Mouse (Mus musculus) adrenal gland, adult 8-10 months (tissue): ENCODE data around the gene Plcb4. TPM values are rescaled to one million over a fixed set of nuclear protein-coding genes. Genes with fewer than 3 reads are reported as not detected.
"Not testable (repeated sequence)": the region's sequence is repeated elsewhere in the genome, so short reads cannot be mapped to it uniquely, and the experiment has no call there.

ENCODE experiments used
- DNase-seq: peaks from one replicate; pipeline ENCODE4 v3.0.0; 2022
- total RNA-seq, 4 experiments: library from RNA; stranded (reverse); gene quantifications; 2 replicates each; pipeline ENCODE4 v1.2.4; 2022

Gene Plcb4
- total RNA-seq, 4 experiments from 2014 or later, result 31.0 to 47.2 (median 37.8) TPM

DNA sequence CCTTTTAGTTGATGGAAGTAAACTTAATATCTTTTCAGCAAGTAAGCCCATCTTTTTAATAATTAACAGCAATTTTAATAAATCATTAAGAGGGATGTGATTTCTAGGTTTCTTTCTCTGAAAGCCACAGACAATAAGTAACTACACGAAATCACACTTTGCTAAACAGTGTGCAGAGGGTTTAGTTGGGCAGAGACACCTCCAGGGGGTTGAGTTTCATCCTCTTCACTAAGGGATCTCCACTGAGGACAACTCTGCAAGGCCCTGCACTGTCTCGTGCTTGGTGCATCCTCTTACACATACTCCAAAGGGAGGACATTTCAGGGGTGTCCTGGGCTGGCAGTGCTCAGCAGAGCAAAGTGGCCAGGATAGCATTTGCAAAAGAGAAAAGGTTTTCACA lies 235.8 kb downstream of the Plcb4 start:
- DNase-seq, result no peak

DNA sequence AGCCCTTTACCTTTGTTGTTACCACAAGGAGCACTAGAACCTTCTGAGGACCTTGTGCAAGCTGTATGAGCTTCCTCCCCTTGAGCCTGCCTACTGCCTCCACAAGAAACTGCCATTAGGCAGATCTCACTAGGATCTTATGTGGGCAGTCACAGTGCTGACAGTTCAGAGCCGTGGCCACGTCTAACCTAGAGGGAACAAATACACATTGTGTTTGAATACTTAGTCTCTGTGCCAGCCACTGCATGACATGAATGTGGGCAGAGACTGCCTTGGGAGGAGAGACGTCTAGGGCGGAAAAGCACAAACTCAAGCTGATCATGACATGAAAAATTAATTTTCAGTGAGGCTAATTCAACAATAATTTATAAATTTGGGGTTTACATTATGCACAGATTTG lies 239.2 kb downstream of the Plcb4 start:
- DNase-seq, result no peak

DNA sequence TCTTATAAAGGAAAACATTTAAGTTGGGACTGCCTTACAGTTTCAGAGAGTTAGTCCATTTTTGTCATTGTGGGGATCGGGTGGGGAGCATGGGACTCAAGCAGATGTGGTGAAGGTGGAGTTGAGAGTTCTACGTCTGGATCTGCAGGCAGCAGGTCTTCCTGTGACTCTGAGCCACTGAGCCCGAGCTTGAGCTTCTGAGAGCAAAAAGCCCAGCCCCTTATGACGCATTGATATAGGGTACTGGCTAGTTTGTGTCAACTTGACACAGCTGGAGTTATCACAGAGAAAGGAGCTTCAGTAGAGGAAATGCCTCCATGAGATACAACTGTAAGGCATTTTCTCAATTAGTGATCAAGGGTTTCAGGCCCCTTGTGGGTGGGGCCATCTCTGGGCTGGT lies 241.1 kb downstream of the Plcb4 start:
- DNase-seq, result not testable (repeated sequence)

DNA sequence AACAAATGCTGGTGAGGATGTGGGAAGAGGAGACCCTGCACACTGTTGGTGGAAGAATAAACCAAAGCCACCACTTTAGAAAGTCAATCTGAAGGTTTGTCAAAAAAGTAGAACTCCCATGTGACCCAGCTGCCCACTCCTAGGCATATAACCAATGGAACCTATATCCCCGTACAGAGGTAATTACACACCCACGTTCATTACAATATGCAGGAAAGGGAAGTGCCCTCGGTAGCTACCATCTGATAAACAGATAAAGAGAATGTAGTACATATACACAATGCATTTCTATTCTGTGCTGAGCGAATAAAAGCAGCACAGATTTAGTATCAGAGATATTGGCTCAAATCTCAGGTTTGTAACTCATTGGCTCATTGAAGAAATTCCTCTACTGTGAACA lies 242.2 kb downstream of the Plcb4 start:
- no peak for DNase-seq

- DNase-seq, result no peak
Measured at GRCm38 (mm10) chr2:135904262-135904661, 245.5 kb downstream of the Plcb4 start.

DNA sequence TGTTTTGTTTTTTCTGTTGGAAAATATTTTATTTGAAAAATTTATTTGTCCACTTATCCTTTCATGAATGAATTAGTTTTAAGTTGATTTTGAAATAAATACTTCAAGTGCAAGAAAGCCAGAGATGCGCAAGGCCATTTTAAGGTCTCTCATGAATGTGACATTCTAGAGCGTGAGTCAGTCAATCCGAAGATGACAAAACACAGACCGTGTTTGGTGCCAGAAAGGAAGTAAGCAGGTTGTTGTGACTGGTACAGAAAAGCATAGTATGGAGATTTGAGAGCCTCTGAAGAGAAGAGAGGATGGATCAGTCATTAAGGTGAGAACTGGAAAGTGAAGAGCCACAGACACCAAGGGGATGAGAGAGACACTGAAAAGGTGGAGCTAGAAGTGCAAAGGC lies 246.0 kb downstream of the Plcb4 start:
- DNase-seq, result peak; percentile 36

DNA sequence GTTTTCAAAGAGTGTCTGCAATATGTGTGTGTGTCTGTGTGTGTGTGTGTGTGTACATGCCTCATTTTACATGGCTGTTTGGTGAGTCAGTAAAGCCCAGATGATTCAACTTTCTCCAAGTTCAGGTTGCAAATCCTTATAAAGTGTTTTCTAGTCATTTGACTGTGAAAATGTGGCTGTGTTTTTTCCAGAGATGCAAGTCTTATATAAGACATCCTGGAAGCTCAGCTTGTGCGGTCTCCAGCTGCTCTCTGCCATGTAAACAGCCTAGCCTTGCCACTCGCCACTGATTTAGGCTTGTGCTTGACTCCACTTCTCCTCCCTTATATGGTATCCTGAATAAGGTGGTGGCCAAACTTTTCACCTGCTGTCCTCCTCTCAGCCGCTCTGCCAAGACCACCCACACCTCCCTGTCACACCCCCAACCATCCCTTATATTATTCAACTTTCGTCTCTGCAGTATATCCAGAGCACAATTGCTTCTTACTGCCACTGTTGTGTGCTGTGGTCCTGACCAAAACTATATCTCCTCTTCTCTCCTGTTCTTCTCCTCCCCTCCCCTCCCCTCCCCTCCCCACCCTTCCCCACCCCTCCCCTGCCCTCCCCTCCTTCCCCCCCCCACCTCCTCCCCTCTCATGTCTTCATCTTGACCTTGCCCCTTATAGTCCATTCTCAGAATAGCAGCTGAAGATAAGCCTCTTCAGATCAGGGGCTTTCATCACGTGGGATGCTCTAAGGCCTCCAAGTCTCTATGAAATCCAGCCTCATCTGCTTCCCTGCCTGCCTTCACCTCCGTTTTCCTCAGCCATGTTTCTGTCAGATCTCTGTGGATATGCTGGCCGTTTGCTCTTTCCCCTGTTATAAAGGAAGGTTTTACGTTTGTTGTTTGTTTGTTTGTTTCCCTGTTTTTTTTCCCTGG lies 255.8 kb downstream of the Plcb4 start:
- no peak for DNase-seq

GRCm38 (mm10) chr2:135915928-135916327 lies 257.1 kb downstream of the Plcb4 start:
- DNase-seq, result no peak

- no peak for DNase-seq
Measured at GRCm38 (mm10) chr2:135917000-135917399, 258.2 kb downstream of the Plcb4 start.

DNA sequence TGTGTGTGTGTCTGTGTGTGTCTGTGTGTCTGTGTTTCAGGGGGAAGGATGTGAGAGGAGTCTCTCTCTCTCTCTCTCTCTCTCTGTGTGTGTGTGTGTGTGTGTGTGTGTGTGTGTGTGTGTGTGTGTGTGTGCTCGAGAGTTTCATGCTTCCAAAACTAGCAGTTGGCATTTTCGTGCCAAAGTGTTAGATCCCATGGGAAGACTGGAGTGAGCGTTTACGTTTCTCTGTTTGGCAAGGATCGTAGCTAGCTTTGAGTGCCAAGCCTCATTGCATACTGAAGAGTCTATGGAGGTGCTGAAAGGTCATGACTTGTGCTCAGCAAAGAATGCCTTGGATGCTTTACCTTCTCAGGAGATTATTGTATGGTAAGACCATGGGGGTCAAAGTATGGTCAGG lies 259.3 kb downstream of the Plcb4 start:
- no peak for DNase-seq

DNA sequence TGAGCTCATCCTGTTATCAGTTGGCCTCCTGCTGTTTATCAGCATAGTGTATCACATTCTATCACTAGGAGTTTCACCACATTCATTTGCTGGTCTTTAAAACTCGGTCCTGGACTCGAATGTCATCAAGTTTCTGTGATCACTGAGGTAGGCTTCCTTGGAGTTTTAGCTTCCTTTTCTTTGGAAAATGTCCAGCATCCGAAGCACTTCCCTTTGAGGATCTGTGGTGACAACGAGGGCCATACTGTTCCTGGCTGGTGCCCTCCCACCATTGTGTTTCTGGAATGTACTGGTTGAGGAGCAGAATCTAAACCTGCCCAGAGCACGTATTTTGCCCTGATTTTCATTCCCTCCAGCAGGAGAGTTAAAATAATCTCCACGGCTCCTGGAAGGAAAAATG lies 260.8 kb downstream of the Plcb4 start:
- DNase-seq, result no peak

GRCm38 (mm10) chr2:135926660-135927343 lies 268.0 kb downstream of the Plcb4 start:
- DNase-seq, result peak; percentile 62

DNA sequence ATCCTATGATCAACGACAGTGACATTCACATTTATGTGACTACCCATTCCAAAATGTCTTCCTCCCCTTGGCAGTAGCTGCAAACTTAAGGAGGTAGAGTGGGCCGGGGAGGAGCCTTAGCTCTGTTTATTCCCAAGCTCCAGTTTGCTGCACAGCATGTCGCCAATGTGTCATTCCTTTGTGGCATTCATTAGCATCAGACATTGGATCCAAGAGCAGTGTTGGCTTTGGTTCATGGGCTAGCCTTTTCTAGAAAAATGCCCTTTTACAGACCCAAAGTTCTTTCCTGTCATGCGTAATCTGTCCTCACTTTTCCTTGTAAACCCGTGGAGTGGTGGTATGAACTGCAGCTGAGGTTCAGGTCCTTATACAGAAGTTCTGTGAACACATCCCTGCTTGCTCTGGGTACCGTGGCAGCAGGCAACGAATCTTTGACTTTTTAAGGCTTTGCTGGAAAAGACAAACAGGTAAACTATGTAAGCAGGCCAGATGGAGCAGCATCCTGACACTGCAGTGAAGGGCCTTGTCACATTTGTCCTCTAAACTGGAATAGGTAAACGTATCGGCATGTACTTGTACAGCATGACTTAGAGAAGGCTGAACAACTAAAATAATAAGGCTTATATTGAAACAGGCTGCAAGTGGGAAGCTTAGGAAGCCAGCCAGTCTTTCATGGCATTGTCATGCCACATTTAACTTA lies 270.4 kb downstream of the Plcb4 start:
- no peak for DNase-seq

DNA sequence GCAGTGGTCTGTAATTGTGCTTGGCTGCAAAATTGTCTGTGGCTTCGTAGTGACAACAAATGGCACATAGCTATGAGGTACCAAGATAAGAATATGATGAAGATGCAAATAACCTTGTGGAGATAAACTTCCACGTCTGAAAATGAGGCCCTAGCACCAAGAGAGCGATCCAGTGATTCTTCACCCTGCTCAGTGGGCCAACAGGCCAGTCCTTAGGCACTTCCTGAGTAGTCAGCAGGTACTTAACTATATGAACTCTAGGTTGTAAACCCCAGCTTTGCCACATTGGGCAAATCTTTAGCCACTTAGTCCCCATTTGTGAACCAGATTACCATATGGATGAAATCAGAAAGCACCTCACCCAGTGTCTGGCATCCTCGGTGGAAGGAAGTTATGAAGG lies 271.9 kb downstream of the Plcb4 start:
- no peak for DNase-seq

- no peak for DNase-seq
Measured at GRCm38 (mm10) chr2:135932569-135932968, 273.8 kb downstream of the Plcb4 start.

DNA sequence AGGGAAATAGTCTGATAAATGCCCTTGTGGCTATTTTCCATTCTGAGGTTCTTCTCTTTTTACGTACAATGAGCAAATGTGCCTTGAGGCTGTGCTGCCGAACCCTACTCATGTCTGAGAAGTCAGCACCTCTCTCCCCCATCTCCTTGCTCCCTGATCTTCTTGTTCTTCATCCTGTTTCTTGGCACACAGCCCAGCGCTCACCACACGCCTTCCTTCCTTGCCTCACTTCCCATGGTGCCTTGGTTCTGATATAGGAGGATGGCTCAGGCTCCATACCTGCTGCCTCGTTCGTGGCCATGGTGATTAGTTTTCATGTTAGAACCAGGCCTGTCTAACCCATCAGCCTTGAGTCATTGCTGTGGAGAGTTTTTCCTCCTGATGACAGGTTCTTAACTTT lies 277.6 kb downstream of the Plcb4 start:
- DNase-seq, result no peak

DNA sequence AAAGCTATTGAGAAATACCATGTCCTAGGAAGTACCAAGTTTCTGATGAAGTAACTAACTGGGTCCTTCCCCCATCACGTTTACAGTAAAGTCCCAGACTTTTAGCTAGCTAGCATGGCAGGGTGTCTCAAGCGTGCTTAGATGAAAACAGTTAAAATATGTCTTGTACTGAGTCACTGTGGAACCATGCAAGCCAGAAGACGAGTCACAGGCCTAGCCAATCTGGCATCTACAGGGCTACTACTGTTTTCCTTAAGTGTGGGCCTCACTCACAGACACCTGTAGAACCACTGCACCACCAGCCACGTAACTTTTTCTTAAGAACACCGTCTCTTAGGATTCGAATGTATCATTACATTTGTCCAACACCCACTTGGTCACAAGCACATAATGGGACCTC lies 278.8 kb downstream of the Plcb4 start:
- no peak for DNase-seq

- DNase-seq, result no peak
Measured at GRCm38 (mm10) chr2:135939933-135940332, 281.1 kb downstream of the Plcb4 start.

DNA sequence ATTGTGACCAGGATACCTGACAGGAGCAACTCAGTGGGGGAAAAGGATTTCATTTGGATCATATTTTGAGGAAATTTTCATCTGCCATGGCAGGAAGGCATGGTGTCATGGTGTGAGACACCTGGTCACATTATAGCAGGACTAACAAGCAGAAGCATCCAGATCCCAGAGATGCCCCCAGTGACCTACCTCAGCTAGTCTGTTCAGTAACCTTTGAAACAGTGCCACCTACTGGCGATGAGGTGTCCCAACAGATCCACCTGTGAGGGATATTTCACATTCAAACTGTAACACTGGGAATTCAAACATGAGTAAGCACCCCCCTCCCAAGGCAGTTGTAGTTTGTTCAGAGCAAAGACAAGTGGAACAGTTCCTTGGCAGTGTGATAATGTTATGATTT lies 289.0 kb downstream of the Plcb4 start:
- DNase-seq, result no peak

DNA sequence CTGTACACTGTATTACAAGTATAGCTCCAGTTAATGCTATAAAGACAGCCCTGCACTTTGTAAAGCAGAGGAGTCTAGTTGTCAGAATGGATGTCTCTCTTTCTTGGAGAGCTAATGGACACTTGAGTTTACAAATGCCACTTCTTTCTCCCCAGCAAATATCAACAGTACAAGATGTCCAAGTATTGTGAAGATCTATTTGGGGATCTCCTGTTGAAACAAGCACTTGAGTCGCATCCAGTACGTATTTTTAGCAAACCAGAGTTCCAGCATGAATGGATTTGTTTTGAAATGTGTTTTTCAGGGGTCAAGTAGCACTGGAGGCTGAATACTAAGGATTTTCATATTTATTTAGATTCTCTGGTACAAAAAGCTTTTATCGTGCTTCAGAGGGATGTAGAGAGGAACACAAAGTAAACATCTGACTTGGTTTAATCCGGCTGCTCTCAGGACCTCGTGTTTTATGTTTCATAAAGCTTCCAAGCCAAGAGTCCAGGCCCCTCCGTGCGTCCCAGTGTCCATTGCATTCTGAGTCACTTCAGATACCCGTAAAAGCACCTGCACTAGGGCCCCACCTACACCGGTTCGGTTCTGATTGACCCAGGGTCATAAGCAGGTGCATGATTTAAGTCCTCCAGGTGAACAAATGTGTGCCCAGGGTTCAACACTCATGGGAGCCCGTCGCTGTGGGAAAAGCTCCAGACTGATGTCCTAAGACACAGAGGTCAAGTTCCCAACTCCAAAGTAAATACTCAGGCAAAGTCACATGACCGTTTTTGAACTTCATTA lies 296.1 kb downstream of the Plcb4 start:
- DNase-seq, result no peak

DNA sequence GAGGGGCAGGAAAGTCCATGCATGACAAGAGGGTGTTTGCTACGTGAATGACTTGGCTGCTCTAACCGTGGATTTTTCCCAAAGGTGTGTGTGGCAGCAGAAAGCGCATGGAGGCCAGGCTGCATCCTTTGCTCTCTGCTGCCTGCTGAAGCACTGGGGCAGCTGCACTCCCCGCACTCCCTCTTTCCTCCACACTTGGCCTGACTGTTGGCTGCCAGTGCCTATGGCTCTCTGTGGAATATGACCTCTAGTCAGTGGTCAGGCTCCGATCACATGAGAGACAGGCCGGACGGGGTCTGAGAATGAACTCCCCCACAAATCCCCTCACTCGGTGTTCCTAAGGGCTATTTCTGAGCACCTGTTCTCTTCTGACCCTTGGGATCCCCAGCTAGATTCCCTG lies 297.0 kb downstream of the Plcb4 start:
- DNase-seq, result no peak

- no peak for DNase-seq
Measured at GRCm38 (mm10) chr2:135957689-135958088, 298.9 kb downstream of the Plcb4 start.
